Mouse (Mus musculus): ENCODE results near the gene Cant1. TPM values are rescaled to one million over a fixed set of nuclear protein-coding genes. Genes with fewer than 3 reads are reported as not detected.

Gene Cant1
- polyA plus RNA-seq, 1 experiment from 2014 or later: 40.2 TPM

DNA sequence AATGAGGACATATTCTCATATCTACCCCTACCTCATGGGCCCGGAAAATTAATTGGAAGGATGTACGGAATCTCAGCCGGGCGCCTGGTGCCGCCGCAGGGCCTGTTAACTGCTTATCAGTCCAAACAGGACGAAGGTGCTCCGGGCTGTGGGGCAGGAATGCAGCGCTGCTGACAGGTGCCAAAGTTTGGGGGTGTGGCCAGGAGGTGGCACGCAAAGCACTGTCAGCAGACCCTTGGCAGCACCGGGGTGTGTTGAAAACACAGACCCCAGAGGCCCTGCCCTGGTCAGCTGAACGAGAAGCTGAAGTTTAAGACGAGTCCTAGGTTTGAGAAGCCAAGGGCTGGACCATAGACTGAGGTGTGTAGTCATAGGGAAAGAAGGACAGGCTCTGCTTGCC is 23.8 kb upstream of the Cant1 start:
- no peak overlapping the region for H3K27ac ChIP-seq
- no peak overlapping the region for H3K4me3 ChIP-seq (ENCODE audit: inconsistent target)
- 87% methylated on average over 13 of the region's 13 CpGs for WGBS (ENCODE audit: missing documents)
- H3K36me3 ChIP-seq (ENCODE audit: inconsistent target): no peaks in the 10 kb centered on the region
- no peaks in the 10 kb centered on the region for H3K79me2 ChIP-seq (ENCODE audit: inconsistent target)

DNA sequence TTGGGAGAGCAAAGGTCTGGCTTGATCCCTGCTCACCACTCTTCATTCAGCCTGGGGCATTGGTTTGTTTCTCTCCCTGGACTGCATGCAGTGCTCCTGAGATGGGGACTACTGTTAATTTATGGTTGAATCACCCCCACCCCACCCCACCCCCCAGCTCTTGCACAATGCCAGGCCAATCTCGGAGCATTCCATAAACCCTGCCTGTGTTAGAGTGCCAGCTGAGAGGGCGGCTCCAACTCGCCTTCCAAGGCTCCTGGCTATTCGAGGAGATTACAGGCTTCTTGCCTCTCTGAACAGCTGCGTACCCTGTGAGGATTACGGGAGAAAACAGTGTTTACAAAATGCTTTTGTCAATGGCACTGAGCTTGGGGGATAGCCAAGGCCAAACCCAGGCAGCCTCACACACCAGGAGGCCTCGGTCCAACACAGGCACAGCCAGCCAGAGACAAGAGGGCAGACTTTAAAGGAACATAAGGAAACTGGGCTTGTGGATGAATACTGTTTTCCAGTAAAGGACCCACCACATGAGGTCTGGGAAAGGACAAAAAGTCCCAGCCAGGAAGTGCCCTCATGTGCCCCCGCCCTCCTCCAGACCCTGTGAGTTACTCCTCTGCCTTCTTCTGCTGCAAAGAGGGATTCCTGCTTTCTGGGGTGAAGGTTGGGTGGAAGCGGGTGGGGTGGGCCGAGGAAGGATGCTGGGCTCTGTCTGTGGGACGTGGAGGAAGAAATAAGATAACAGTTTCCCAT is 20.0 kb upstream of the Cant1 start:
- H3K79me2 ChIP-seq (ENCODE audit: inconsistent target): no peaks in the 10 kb centered on the region
- 83% methylated on average over 11 of the region's 11 CpGs for WGBS (ENCODE audit: missing documents)
- no peak overlapping the region for H3K27ac ChIP-seq
- no peak overlapping the region for H3K4me3 ChIP-seq (ENCODE audit: inconsistent target)
- no peaks in the 10 kb centered on the region for H3K36me3 ChIP-seq (ENCODE audit: inconsistent target)

DNA sequence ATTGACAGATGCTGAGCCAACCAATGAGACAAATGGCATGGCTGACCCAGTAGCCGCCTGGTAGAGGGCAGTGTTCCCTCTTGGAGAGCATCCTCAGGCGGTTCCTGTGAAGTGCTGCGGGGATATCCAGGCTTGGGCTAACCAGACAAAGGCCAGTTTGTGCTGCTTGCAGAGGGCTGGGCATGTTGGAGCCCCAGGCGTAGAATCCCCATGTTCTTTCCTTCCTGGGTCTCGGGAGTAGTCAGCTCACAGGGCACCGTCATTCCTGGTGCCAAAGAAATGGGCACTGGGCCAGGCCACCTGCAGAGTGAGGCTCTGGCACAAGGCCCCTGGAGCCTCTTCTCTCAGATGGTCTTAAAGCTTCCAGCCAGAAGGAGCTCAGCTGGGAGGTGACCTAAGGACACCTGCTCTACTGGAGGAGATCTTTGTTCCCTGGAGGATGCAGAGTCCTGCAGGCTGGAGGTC is 17.6 kb upstream of the Cant1 start:
- Histone ChIP-seq H3K36me3 (ENCODE audit: inconsistent target) (no peaks in the 10 kb centered on the region), H3K4me3 (ENCODE audit: inconsistent target) (no peak overlapping the region), H3K79me2 (ENCODE audit: inconsistent target) (no peaks in the 10 kb centered on the region), H3K27ac (no peak overlapping the region)
- WGBS (ENCODE audit: missing documents): 77% methylated on average over 6 of the region's 6 CpGs

DNA sequence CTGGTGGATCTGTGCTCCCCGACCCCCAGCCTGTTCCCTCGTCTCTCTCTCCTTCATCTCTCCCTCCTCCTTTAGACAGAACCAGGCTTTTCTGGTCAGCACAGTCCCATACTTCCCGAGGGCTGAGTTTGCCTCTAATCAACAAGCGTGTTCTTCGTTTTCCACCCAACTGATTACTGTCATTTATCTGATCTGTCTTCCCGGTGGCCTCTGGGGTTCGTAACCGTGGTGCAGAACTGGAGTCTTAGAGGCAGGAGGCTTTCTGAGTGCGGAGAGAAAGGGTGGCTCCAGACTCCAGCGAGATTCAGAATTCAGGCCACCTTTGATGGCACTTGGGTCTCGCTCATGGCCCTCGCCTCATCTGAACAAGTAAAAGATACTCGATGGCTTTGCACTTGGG is 15.2 kb upstream of the Cant1 start:
- no peak overlapping the region for H3K4me3 ChIP-seq (ENCODE audit: inconsistent target)
- no peak overlapping the region for H3K27ac ChIP-seq
- 77% methylated on average over 13 of the region's 13 CpGs for WGBS (ENCODE audit: missing documents)
- no peaks in the 10 kb centered on the region for H3K79me2 ChIP-seq (ENCODE audit: inconsistent target)
- no peaks in the 10 kb centered on the region for H3K36me3 ChIP-seq (ENCODE audit: inconsistent target)

DNA sequence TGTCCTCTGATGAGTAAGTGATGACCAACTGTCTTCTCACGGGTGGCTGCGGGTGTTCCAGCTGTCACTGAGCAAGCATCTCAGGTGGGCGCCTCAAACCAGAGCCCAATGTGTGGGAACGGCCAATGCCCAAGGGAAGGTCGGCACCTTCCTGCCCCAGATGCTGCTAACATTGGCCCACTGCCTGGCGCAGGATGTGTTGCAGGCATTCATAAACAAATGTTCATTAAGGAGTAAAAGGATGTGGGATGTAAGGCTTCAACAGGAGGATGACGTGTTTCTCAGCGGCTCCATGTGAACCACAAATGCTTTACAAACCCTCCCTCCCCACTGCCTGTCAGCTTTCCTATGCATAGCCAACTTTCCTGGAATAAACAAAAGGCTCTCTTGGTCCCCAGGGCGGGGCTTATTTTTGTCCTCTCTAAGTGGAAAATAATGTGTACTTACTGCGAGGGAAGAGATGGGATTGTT is 14.5 kb upstream of the Cant1 start:
- no peaks in the 10 kb centered on the region for H3K36me3 ChIP-seq (ENCODE audit: inconsistent target)
- no peaks in the 10 kb centered on the region for H3K79me2 ChIP-seq (ENCODE audit: inconsistent target)
- H3K27ac ChIP-seq: no peak overlapping the region
- H3K4me3 ChIP-seq (ENCODE audit: inconsistent target): no peak overlapping the region
- WGBS (ENCODE audit: missing documents): 72% methylated on average over 10 of the region's 10 CpGs

DNA sequence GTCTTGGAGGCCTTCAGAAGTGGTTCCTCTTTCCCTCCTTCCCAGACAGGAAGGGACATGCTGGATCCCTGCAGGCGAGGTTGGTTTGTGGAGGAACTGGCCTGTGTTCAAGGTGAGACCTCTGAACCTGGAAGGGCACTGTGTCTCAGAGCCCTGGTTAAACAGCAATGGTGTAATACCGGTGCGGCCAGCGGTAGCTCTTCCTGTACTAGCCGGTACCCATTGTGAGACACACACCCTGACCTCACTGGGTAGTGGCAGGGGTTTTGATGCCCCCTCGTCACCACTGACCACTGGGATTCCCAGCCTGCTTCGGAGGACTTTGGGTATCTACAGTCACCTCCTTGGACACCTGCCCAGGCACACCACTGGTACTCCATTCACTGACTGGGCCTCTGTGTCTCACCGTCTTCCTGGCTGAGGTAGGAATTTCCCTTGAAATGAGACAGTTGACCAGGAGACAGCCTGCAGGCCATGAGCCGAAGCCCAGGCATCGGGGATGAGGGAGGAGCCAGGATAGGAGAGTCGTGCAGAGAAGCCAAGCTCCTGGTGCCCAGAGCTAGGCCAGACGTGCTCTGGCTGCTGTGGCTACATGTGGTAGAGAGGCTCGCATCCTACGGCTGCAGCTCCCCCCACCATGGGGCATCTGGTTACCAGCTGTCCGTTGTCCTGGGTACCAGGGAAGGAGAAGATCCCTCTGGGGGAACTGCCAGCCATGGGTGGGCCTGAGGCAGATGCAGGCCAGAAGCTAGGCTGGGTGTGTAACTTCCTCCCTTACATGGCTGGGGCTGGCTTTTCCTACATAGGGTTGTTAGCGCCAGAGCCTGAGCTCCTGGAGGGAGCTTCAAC is 12.4 kb upstream of the Cant1 start:
- H3K4me3 ChIP-seq (ENCODE audit: inconsistent target): no peak overlapping the region
- 91% methylated on average over 13 of the region's 16 CpGs for WGBS (ENCODE audit: missing documents)

DNA sequence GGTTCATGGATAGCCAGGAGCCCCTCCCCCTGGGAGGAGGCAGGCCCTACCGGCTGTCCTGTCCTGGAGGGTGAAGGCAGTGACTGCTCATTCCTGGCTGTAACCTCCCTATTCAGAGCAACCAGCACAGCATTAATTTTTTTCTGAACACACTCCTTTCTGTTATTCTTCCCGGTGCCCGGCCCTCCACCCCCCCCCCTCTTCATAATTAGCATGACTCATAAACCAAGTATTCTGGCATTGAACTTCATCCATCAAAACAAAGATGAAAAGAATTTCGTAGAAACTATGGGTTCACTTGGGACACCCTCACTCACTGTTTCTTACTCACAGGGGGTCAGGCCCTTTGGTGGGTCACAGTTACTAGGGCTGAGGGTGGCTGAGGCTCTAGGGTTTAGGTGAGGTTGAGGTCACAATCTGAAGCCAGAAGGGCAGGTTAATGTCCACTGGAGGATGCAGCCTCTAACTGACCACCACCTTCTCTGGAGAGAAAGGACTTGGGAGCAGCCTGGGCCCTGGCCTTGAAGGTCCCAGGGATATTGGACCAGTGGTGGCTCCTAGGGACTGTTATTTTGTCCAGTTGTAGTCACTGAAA is 11.5 kb upstream of the Cant1 start:
- Histone ChIP-seq H3K36me3 (ENCODE audit: inconsistent target) (no peaks in the 10 kb centered on the region), H3K27ac (no peak overlapping the region)

More for the DNA sequence above, 12.4 kb upstream of the Cant1 start:
- no peaks in the 10 kb centered on the region for H3K36me3 ChIP-seq (ENCODE audit: inconsistent target)
- no peaks in the 10 kb centered on the region for H3K79me2 ChIP-seq (ENCODE audit: inconsistent target)
- H3K27ac ChIP-seq: no peak overlapping the region

DNA sequence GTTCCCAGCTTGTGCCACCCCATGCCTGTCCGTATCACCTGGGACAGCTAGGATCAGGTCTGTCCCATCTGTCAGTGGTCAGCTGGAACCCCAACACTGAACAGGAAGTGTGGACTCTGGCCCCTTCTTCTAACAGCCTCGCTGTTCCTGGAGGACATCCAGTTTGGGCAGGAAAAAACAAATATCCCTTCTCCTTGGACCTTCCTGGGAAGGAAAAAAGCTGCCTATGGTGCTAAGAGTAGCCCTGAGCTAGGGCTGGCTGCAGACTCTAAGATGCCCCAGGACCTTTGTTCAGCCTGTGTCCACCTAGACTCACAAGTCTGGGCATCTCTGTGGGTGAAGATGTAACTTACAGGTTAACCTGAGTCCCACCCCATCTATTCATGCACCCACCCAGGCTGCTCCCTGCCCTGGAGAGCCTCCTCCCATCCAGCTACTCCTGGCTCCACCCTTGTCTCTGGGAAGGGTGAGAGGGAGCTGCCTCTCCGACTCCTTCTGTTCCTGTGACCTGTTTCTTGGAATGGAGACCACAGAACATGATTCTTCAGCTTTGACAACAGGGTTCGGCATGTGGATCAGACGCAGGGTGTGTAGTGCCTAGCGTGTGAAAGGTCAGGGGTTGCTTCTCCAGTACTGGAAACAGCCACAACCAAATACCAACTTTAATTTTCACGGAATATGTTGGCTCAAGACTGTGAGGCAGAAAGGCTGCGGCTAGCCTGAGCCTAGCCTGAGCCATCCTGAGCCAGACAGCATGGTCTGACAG is 10.2 kb upstream of the Cant1 start:
- 81% methylated on average over 8 of the region's 8 CpGs for WGBS (ENCODE audit: missing documents)
- Histone ChIP-seq H3K4me3 (ENCODE audit: inconsistent target) (no peak overlapping the region), H3K36me3 (ENCODE audit: inconsistent target) (no peaks in the 10 kb centered on the region), H3K27ac (no peak overlapping the region), H3K79me2 (ENCODE audit: inconsistent target) (no peaks in the 10 kb centered on the region)

More for the DNA sequence above, 11.5 kb upstream of the Cant1 start:
- Histone ChIP-seq H3K79me2 (ENCODE audit: inconsistent target) (no peaks in the 10 kb centered on the region), H3K4me3 (ENCODE audit: inconsistent target) (no peak overlapping the region)
- WGBS (ENCODE audit: missing documents): 76% methylated on average over 4 of the region's 4 CpGs

DNA sequence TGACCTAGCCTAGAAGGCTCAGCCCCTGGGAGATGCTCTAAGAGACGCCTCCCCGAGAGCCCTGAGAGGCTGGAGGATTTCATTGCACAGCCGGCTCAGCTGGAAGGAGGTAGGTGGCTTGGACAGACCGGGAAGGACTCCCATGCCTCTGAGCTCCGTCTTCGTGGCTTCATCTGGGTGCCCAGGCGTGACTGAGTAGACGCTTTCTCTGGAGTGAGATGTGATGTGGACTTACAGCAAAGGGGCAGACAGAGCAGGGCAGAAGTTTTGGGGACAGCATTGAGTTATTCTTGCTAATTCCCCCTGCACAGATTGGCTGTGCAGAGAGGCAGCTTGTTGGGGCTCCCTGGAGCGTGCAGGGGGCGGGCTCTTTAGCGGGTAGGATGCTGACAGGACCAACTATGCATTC is 9.6 kb upstream of the Cant1 start:
- Histone ChIP-seq H3K4me3 (ENCODE audit: inconsistent target) (no peak overlapping the region), H3K79me2 (ENCODE audit: inconsistent target) (no peaks in the 10 kb centered on the region), H3K36me3 (ENCODE audit: inconsistent target) (no peaks in the 10 kb centered on the region), H3K27ac (no peak overlapping the region)
- WGBS (ENCODE audit: missing documents): 10% methylated on average over 9 of the region's 11 CpGs

DNA sequence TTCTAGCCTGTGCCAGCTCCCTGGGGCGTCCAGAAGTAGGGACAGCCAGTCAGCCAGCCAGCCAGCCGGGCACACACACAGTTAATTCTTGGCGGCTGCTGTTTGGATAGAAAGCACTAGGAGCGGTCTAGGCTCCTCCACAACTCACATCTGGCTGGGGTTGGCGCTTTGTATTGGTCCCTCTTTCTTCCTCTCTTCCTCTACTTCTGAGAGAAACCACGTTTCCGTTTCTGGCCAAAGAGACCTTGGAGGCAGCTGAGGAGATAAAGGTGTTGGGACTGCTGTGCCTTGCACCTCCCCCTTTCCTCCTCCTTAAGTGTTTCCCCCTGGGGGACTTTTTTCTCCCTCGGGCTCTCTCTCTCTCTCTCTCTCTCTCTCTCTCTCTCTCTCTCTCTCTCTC is 9.1 kb upstream of the Cant1 start, which contains the start of gene C1qtnf1:
TSS of gene C1qtnf1 (plus strand) at position 218 of the 400 bp plus-strand sequence.
- Histone ChIP-seq H3K27ac (no peak within 1 kb of the TSS), H3K36me3 (ENCODE audit: inconsistent target) (no peaks in the 10 kb centered on the region), H3K79me2 (ENCODE audit: inconsistent target) (no peaks in the 10 kb centered on the region), H3K4me3 (ENCODE audit: inconsistent target) (no peak within 1 kb of the TSS)
- 18% methylated on average over 7 of the region's 8 CpGs for WGBS (ENCODE audit: missing documents)

DNA sequence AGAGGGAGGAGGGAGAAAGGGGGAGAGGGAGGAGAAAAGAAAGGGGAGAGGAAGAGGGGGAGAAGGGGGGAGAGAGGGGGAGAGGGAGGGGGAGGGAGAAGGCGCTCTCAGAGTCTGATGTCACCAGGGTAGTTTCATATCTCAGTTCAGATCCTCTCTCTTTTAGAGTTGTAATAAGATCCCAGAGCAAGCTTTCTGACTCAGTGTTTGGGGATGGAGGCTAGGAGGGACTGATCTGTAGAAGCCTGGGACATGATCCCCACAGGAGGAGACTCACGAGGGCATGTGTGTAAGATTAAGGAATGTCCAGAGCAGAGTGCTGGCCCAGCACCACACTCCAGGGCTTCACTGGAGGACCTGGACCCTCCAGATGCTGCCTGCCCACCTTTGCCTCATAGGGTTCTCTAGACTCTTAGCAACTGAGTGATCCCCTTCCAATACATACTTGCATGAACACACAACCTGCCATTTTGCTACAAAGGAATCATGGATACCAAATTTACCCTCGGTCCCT is 8.4 kb upstream of the Cant1 start:
- Histone ChIP-seq H3K4me3 (ENCODE audit: inconsistent target) (no peak overlapping the region), H3K36me3 (ENCODE audit: inconsistent target) (no peaks in the 10 kb centered on the region), H3K79me2 (ENCODE audit: inconsistent target) (no peaks in the 10 kb centered on the region), H3K27ac (no peak overlapping the region)
- 53% methylated on average over 3 of the region's 3 CpGs for WGBS (ENCODE audit: missing documents)

DNA sequence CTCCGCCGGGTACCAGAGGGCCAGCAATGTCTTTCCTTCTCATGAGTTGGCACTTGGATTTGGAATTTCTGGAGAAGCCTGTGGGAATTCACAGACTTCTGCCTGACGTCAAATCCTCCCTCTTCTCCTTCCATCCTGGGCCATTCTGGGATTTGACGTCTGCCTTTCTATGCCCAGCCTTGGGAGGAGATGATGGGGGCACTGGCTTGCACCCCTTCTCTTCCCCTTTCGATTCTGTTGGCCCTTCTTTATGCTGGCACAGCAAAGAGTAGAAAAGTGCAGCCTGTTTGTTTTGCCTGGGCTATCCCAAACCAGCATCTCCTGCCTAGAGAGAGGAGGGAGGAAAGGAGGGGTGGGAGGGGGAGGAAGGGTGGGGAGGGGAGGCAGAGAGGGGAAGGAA is 7.9 kb upstream of the Cant1 start:
- Histone ChIP-seq H3K36me3 (ENCODE audit: inconsistent target) (no peaks in the 10 kb centered on the region), H3K79me2 (ENCODE audit: inconsistent target) (no peaks in the 10 kb centered on the region), H3K27ac (no peak overlapping the region), H3K4me3 (ENCODE audit: inconsistent target) (no peak overlapping the region)
- WGBS (ENCODE audit: missing documents): 77% methylated on average over 5 of the region's 5 CpGs

DNA sequence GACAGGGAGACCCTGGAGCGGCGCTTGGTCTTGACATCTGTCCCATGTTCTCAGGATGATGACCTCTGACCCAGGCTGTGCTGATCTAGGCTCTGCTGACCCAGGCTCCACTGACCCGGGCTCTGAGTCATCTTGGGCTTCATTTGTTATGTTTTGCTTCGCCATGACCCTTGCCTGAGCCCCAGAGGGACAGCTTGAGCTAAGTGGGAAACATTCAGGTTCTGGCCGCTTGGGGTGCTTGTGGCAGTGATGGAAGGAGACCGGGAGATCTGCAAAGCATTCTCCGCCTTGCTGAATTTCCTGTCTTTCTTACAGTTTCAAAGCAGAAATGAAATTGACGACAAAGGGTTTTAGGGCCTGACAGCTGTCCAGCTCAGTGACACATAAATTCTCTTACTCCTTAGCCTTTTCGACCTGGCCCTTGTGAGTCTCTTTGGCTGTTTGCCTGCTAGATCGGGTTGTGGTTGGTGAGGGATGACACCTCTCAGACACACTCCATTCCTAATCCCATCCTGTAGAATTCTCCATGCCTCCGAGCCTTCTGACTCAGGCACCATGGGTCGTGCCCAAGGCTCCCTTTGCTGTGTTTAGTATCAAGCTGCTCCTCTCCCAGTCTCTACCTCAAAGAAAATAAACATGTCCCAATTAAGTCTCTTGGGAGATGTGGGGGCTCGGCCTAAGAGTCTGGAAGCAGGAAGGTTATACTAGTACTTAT is 5.9 kb upstream of the Cant1 start:
- no peak overlapping the region for H3K4me3 ChIP-seq (ENCODE audit: inconsistent target)

More for the DNA sequence above, 5.9 kb upstream of the Cant1 start:
- H3K36me3 ChIP-seq (ENCODE audit: inconsistent target): no peaks in the 10 kb centered on the region
- WGBS (ENCODE audit: missing documents): 54% methylated on average over 13 of the region's 13 CpGs
- H3K79me2 ChIP-seq (ENCODE audit: inconsistent target): no peaks in the 10 kb centered on the region
- H3K27ac ChIP-seq: peak overlapping the region; percentile 42
